Mouse (Mus musculus) fibroblast of lung, adult 2 months (primary cell): ENCODE measurements around the gene Usp13.

Experiments used
- DNase-seq: peaks from one replicate; pipeline ENCODE4 v3.0.0-alpha.2; 2011; ENCODE audit warnings: low read depth

The Usp13 gene

DNA sequence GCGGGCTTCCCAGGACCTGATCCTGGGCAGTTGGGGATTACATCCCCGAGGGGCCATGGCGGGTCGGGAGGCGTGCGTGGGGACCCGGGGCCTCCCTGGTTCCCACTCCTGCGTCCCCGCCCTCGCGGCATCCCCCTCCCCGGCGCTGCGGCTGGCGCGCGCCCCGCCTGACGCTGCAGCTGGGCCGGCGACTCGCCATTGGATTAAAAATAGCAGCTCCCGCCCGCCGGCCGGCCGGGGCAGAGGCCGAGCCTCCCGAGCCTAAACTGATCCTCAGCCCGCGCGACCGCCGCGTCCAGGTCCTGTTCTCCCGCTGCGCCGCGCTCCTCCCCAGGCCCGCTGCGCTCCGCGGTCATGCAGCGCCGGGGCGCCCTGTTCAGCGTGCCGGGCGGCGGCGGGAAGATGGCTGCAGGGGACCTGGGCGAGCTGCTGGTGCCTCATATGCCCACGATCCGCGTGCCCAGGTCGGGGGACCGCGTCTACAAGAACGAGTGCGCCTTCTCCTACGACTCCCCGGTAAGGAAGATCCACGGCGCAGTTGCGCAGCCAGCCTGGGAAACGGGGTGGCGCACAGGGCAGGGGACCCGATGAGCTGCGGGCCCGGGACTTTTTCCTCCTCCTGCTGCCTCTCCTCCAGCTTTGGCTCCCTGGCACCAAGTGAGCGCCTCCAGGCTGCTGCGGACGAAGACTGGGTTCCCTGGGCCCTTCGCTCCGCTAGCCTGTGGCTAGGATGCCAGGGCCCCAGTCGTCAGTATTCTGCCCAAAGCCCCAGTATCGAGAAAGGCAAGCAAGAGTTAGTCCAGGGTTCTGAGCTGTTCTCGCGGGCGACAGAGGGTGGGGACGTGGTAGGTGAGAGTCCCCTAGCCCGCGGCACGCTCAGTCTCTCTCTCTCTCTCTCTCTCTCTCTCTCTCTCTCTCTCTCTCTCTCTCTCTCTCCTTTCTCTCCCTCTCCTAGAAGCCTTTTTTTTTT is at the start of gene Usp13:
Gene Usp13, plus strand, starts transcription at position 190 of the 970 bp plus-strand sequence.
- peak; percentile 7 for DNase-seq

DNA sequence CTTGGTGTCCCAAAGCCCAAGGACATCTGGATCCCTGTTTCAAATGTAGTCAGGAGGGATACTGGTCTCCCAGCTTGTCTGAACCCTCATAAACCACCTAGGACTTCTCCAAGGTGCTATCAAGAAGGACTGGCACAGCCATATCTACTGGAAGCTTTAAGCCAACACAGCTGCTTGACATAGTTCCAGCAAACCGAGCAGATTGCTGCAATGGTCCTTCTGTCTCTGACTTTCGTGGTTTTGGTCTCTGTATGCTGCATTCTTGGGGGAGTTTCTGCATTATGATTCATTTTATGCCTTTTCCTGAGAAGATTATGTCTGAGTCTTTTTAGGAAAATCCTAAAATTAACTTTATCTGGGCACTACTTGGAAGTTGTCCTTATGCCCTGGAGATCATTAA is 46.6 kb upstream of the Usp13 start:
- peak; percentile 6 for DNase-seq

DNA sequence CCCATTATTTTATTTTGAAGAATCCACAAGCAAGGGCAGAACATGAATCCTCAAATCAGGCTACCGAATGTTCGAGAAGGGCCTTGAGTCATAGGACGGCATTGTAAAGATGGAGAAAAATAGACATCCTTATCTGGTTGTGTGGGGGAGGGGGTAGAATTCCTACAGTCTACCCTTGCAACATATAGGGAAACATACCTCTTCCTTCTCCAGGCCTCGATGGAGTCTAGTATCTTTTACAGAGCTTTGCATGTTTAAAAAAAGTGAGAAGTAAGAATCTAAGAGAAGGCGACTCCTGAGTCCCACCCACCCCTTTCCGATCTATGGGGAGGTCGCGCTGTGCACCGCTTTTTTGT is 367 bp upstream of the Usp13 start:
- DNase-seq: no peak

DNA sequence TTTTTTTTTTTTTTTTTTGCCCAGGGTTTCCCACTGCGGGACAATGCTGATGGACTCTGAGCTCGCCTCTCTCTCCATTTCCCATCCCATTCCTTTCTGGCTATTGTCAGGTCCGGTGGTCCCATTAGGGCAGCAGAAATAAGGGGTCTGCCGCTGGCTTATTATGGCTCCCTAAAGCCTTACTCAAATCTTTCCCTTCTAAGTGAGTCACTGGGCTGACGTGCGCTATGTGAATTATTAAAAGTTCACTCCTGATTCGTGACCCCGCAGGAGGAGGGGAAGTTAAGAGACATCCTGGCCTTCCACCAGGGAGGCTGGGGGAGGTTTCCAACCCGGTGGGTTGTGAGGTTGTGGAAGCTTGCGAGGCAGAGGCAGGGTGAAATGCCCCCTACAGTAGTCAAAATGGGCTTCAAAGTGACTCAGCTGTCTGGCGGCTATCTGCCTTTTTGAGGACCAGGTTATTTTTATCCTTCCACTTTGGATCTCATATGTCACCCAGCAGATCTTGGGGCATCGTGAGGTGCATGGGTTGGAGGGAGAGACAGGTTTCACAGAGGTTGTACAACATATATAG is 1.1 kb downstream of the Usp13 start:
- peak; percentile 5 for DNase-seq

DNA sequence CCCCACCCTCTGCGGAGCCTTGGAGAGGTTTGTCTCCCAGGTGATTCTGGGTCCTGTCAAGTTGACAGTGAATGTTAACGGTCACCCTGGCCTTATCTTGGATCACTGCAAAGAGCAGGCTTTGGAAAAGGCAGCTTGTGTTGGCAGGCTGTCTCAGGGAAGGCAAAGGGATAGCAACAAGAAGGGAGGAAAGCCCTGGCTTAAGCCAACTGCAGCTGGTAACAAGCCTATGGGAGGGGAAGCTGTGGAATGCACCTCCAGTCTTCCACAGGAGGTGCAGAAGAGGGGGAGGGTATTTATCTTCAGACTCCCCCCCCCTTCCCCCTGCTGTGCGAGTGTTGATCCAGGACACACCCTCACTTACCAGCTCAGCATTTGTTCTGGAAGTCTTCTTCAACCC is 5.3 kb downstream of the Usp13 start:
- no peak for DNase-seq

DNA sequence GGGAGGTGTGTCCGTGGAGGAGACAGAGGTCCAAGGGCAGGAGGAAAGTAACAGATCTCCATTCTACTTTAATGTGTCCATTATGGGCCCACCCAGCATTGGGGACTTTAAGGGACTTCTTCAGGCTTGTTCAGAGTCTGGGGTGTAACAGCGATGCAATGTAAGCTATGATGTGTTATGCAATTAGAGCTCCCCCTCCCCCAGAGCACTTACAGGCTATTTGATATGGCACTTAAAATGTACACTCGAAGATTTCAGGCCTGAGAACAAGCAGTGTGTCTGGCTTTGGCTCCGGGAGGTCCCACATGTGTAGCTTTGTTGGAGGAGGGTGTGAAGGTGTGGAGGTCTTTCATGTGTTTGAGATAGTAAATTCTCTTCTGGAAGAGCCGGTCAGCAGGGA is 7.6 kb downstream of the Usp13 start:
- DNase-seq: no peak

DNA sequence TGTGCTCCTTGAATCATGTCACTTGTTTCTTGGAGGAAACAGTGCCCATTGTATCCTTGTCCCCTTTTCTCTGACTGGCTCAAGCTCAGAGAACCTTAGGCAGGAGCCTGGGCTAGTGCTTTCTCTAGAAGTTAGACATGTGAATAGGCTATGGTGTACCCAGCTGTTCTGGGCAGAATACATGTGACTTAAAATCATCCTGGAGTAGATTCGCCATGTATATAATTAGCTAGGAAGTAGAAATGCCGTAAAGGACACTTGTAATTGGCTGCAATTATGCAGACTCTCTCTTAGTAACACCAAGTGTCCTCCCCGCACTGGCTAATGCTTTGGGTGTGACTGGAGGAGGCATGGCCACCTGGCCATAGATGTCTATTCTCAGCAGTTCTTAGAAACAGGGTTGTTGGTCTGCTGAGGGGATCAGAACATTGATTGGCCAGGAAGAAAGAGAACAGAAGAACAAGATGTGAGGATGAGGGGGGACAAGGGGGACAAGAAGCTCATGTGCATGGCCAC is 8.7 kb downstream of the Usp13 start:
- DNase-seq: no peak

DNA sequence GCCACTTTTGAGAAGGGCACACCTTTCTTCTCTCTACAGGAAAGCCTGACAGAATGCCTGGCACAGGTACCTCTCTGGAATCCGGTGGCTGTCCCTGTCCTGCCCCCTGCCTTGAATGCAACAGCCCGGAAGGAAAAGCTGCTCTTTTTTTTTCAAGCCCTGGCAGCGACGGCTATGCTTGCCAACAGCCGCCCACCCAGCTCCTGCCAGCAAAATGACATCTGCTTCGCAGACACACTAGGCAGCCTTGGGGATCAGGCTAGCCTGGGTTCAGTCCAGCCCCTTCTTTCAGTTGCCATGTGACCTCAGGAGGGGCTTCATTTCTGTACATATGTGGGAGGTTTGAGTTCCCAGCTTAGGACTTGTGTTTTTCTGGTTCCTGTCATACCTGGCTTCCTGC is 9.4 kb downstream of the Usp13 start:
- DNase-seq: no peak

DNA sequence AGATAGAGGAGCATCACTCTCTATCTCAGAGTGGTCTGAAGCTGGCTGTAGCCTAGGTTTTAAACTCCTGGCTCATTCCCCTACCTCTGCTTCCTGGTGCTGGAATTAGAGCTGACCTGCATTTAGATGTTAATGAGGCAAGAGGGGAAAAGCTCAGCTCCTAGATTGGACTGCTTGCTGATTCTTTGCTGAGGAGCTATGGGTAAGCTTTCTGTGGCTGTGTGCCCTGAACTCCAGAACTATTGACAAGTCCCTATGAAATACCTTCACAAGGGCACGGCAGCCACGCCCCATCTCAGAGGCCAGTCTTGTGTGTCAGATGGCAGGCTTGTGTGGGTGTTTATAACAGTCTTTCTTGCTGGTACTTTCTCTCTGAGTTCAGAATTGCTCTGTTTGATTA is 16.5 kb downstream of the Usp13 start:
- no peak for DNase-seq

DNA sequence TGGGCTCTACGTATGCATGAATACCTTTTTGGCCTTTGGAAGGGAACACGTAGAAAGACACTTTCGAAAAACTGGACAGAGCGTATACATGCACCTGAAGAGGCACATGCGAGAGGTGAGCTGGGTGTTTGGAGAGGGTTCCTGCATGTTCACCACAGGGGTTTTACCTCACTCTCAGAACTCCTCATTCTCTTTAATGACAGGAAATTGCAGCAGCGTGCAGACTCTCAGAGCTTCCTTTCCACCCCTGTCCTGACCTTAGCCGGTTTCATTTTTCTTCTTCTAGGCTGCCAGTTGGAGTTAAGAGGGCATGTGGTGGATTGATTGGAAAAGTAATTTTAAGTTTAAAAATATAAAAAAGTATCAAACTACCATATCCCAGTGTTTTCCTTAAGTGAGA is 20.5 kb downstream of the Usp13 start:
- DNase-seq: no peak

DNA sequence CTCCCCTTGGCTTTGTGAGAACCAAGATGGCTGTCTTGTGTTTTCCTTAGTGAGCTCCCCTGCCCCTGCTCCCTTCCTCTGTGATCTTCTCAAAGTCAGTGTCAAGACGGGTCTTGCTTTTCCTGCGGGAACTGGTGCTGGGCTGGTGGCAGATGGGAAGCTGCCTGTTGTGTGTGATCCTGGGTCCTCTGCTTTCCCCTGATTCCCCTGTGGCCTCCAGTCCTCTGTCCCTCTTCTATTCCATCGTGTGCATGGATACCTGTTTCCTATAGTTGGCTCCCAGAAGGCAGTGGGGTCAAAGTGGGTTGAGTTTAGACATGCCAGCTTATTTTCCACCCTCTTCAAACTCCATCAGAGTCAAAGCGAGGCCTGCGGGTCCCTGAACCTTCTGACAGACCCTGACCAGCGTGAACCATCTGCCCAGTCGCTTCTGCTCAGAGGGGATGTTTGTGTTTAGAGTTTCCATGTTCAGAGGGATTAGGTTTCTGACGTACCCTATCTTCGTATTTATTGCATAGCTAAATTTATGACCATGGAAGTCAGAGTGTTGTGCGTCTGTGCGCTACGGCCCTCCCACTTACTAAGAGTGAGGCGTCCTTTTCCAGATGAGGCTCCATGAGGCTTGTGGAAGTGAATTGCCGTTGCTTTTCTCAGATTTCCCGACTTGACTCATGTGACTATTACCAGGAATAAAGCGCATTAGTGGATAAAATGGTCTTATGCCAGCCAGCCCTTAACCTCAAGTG is 39.2 kb downstream of the Usp13 start:
- DNase-seq: no peak

DNA sequence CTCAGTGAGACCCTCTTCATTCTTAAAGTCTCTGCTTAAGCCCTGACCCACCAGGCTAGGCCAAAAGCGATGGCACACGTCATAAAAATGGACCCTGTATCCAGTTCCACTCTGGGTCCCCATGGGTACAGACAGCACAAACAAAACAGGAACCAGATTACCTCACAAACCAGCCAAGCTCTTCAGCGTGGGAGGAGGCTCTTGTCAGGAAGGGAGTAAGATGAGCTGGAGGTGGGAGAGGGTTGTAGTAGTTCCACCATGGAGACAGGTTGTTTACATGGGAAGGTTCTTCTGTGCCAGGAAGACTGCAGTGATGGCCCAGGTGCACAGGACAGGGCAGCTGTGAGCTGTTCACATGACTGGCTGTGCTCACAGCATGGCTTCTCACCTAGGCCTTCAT is 53.7 kb downstream of the Usp13 start:
- no peak for DNase-seq

DNA sequence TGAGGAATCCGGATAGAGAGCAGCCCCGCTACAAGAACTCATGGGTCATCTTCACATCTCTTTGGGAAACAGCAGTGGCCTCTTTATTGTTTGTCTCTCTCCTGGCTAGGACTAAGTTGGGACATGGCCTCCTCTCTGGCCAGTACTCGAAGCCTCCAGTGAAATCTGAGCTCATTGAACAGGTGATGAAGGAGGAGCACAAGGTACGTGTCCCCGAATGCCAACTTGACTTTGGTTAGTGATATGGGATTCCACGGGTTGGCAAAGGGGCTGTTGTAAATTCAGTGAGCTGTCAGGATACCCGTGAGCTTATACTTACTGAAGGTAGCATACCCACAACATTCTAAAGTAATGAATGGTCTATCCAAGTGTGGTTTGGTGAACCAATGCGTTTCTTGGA is 69.0 kb downstream of the Usp13 start:
- DNase-seq: no peak

DNA sequence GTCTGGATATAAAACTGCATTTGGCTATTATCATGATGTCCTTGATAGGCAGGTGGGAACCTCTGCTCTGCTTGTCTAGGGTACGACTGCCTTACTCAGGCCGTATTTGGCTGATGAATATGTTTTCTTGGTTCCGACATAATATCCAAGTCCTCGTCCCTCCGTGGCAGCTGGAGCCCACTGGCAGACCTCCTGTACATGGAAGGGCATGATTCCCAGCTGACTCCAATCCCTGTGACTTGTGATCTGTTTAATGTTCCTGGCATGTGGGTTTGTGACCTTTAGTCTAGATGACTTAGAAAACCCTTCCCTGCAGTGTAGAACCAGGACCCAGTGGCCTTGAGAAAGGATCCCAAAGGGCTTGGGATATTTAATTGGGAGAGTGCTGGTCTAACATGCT is 71.5 kb downstream of the Usp13 start:
- DNase-seq: no peak

DNA sequence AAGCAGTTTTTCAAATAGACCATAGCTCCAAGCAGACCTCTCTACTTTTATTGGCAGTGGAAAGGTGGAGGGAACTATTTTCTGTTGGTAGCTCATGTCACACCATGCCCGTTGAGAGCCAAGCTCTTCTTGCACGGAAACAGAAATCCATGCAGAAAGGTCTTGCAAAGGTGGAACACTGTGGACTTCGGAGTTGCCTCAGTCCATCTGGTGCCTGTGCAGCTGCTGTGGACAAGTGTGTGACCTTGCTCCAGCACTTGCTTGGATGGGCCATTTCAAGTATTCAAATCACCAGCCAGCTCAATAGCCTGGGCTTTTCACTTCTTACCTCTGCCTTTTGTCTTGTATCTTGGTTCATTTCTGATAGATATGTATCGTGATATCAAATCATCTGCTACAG is 72.8 kb downstream of the Usp13 start:
- DNase-seq: no peak

DNA sequence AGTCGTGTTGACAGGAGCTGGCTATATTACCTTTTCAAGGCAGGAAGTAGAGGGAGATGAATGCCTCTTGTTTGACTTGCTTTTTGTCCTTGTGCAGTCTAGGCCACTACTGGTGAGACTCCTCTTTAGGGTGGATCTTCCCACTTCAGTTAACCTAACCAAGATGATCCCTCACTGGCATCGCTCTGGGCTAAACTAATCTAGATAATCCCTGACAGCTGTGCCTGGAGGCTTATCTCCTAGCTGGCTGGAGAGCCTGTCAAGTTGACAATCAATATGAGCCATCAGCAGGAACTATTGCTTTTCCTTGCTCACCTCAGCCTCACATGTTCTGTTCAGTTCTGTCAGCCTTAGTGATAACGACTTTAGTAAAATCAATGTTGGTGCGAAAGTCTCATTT is 86.1 kb downstream of the Usp13 start:
- no peak for DNase-seq

DNA sequence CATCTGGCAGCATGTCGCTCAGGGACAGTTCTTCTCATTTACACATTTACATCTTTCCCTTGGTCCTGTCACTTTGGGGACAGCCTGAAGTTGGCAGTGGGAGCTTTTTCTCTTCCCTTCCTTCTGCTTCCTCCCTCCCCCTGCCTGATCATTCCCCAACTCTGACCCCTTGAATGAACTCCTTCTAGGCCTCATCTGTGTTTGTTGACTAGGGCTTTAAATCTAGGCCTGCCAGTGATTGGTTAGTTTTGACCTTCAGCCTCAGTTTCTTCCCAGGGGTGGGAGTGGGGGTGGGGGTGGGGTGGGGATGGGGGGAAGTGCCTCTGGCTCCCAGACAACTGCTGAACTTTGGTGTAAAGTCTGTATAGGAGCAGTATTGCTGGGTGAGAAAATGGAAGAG is 87.3 kb downstream of the Usp13 start:
- no peak for DNase-seq

DNA sequence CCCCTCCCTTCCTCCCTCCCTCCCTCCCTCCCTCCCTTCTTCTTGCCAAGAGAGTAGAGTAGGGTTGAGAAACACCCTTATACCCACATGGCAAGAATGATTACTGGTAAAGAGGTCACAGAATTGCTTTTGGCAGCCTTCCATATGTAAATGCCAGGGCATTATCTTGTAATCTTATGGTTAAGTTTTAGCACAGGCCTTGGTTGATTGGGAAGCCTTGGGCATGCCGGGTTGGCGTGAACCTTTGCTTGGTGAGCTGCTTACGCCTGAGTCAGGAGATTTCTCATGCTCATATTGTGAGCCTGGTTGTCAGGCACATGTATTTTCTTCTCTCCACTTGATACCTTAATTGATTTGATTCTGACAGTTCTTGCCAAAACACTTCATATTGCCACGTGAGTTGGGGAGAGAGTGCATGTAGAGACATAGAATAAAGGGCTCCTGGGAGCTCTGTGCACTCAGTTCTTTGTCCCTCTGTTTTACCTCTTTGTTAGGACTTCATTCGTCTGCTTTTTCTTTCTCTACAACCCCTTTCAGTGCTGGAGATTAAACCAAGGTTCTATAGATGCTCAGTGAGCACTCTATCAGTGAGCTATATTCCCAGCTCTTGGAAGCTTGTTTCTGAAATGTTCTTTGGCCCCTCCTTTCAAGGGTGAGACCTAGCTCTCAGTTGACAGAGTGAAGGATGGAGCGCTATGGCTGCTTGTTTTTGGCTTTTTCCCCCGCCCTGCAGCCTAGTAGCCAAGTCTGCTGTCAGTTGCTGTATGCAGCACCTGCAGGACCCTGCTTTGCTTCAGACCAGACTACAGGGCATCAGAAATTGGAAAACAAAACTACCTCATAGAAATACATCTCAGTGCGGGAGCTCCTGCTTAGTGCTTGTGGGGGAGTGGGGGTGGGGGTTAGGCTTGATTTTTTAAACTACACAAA is 88.8 kb downstream of the Usp13 start:
- no peak for DNase-seq

DNA sequence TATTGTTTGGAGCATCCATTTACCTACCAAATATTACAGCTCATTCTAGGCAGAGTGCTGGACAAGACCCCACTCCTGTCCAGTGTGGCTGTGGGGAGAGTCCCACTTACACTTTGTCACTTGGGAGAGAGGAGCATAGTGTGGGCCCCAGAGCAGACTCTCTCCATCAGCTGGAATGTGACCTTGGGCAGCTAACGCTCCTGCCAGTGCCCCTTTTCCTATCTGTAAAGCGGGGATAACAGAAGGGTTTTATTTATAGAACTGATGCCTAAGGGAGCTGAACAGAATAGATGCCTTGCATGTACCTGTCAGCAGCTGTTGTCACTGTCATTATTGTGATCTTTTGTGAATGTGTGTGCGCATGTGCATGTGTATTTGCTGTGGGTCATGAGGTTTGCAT is 91.1 kb downstream of the Usp13 start:
- DNase-seq: no peak

DNA sequence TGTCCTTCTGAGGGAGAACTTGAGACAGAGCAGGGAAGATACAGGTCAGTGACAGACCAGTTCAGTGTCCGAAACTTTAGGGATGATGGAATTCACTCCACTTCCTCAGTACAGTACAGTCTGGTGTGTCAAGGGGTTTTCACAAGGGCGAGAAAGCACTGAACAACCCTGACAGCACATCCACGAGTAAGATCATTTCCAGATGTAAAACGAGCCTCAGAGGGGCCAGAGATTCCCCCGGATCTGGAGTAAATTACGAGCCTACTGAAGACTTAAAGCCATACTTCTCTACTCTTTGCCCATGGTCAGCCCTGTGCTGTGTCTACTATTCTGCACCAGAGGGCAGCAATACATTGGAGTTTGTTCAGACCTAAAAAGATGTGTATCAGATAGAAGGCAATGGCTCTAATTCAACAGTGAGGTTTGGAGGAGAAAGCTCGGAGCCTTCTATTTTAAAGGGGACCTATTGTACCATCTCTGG is 92.8 kb downstream of the Usp13 start:
- no peak for DNase-seq

DNA sequence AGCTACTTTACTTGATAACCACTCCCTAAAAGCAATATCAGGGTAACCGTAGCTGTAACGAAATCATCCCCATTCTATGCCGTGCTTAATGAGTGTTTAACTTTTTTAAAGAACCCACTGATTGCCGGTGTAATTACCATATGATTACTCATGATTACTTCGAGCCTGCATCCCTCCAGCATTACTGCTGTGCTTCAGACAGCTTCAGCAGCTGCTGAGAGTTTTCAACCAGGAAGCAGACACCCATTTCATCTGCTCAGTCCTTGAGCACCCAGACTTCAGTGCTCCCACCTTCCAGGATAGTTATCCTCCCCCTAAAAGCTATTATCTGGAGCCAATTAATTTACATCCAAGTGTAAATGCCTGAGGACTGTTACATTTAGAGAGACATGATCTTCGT is 106.8 kb downstream of the Usp13 start:
- DNase-seq: no peak
